Mouse (Mus musculus) layer of hippocampus, adult 9-11 months (tissue): ENCODE results near the gene Spred2.

ENCODE experiments used
- DNase-seq: peaks from one replicate; pipeline ENCODE4 v3.0.0; 2022

Spred2 gene

GRCm38 (mm10) chr11:19986871-19987755, 62.9 kb downstream of the Spred2 start:
- DNase-seq = no peak

DNA sequence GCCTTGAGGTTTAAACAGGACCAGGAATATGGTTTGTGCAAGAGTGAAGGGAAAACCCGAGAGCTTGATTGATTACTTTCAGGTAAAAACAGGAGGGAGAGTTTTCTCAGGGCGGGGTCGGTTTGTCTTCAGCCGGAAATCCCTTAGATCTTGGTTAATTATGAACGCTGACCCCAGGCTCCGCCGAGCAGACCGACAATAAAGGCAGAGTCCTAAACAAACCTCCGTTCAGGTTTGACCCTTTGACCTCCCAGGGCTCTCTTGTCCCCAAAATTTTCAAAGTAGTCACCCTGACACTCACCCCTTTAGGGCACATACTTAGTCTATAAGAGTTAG, 63.5 kb downstream of the Spred2 start:
- no peak for DNase-seq

DNA sequence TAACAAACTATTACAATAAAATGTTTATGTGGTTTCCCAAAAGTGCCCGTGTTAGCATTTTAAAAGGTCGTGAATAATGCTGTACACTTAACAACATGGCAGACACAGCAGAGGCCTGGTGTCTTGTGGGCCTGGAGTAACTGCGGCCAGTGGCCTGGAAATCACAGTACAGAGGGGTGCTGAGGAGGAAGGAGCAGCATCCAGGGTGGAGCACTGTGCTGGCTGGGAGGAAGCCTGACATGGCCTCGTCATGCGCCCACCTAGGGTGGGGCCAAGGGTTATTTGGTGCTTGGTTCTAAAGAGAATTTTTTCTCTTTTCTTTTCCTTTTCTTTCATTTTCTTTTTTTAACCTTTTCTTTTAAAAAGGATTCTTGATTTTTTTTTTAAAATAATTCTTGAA, 64.0 kb downstream of the Spred2 start:
- DNase-seq = no peak

DNA sequence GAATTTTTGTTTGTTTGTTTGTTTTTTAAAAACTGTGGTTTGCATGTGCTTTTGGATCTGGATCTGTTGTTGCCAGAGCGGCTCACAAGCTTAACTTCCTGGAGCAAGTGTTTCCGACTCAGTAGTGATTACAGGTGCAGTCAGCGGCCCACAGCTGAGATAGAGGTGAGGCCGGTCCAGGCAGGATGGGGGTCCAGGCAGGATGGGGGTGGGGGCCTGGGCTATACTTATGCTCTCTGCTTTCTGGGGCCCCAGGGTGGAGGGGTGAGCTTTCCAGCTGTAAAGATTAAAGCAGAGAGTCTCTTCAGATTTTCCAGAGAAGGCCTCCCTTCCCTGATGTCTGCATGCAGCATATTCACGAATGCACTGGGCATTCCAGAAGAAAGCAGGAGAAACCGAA, 64.5 kb downstream of the Spred2 start:
- DNase-seq = no peak

DNA sequence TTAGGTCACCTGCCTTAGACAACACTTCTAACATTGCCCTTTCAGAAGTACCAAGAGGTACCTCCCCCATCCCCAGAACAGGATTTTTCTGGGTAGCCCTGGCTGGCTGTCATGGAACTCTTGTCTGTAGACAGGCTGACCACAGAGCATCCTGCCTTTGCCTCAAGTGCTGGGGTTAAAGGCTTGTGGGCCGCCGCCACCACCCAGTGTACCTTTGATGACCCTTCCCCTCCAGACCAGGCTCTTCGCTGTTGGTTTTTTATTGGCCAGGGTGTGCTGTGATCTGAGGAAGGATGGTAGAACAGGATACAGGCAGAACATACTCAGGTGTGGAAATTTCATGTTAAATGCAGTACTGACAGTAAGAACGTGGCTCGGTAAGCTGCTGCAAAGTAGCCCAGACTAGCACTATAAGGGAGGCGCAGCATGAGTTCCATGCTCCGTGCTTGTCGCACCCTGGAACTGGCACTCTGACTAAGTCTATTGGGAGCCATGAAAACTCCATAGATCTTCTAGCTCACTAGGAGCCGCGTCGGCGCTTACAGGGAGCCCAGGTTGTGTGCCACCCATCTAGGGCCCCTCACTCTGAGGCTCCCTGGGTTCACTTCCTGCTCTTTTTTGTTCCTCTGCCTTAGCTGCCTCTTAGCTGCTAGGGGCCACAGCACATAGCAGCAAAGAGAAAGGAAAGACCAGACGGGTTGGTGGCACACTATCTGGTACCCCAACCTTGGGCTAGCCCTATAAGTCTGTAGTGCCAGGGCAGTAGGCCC, 65.2 kb downstream of the Spred2 start:
- no peak for DNase-seq

- no peak for DNase-seq
These were observed 66.6 kb downstream of the Spred2 start for GRCm38 (mm10) chr11:19990731-19991130.

- no peak for DNase-seq
These were observed 67.3 kb downstream of the Spred2 start for GRCm38 (mm10) chr11:19991303-19991976.

DNA sequence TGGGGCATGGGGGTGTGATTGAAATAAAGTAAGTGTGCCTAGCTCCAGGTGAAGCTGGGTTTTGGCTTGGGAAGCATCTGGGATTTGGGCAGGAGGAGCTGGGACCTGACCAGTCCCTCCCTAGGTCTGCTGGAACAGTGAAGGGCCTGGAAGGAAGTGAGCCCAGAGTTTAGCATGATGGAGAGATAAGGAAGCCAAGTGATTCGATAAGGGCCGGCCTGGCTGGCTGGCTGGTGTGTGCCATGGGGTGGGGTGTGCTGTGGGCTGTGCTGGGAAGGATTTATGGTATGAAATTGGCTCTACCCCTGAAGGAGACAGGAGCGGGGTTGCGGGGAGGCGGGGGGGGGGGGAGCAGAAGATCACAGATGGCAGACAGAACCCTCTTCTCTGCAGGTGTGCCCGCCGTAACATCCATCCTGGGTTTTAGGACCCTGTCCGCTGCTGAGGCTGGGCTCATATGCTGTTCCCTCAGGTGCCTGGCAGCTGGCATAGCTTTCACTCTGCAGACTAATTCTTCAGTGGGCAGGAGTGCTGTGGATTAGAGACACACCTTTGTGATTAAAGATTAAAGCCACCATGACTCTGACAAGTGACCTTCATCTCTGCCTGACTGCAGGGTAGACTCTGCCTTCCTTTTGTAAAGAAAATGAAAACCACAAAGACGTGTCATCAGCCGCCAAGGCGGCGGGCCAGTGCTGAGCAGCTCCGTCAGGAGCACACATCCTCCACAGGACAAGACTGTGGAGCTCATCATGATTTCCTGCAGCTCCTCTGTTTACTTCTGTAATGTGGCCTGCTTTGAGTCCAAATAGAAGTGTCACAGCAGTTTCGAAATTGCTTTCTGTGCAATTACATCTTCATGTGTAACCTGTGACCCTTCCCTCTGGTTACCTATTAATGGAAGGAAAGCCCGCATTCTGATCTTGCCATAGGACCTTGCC, 68.4 kb downstream of the Spred2 start:
- peak; percentile 52 for DNase-seq

DNA sequence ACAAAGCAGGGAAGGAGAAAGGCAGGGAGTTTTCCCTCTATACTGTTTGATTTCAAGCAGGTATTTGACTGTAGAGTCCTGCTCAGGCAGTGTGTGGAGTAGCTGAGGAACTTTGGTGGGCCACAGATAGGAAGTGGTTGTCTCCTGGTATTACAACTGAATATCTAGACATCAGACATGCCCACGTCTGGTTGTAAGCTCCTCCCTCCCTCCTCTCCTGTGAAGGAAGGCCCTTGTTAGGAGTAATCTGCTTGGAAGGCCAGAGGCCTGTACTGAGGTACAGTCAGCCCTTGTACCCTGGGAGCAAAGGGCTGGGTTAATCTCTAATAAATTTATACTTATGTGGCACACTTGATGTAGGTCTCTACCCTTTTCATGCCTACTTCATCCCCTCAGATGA, 69.6 kb downstream of the Spred2 start:
- peak; percentile 33 for DNase-seq

DNA sequence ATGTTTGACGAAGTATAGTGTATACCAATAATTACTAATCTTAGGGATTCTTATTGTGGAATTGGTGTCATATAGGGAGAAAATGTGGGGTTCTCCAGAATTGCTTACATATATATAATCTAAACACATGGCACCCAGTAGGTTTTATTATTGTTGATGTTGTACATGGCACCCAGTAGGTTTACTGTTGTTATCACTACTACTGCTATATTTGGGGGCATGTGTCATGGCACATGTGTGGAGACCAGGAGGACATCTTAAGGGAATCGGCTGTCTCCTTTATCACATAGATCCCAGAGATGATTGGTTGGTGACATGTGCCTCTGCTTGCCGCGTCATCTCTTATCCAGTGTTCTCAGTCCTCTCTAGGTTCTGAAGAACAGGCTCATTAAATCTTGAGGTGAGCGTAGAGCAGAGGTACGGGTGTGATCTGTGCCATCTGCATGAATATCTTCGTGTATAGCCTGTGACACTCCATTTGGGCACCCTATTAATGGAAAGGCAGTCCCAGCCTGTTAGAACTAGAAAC, 70.2 kb downstream of the Spred2 start:
- DNase-seq = no peak

GRCm38 (mm10) chr11:19997940-19998339, 73.8 kb downstream of the Spred2 start:
- DNase-seq = no peak

DNA sequence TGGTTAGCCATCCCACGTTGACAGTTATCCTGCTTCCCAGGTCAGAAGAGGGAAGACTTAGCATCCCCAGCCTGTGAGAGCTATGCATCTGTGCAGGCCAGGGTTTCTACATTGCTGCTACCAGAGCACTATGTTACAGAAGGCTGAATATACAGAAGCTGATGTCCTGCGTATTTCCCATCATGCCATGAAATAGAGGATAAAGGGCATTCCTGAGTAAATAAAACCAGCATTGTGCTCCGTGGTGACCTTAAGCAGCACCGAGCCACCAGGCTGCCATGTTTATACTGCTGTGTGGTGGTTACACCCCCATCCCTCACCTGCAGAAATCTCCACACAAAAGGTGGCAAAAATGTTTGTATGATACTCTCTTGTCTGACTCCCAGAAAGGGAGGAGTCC, 78.7 kb downstream of the Spred2 start:
- no peak for DNase-seq

DNA sequence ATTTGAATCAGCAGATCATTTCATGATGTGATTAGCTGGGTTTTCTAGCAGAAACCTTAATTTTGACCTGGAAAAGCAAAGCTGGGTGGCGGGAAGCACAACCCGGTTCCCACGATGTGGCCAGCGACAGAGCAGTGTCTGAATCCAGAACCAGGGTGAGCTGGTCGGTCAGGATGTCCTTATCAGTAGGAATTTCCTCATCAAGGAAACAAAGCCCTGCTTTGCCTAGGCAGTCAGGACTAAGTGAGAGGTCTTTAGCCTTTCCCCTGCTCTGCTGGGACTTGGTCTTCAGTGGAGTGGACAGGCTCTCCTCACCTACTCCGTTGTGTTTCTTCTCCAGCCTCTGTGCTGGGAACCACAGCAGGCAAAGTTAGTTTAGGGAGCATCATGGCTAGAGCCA, 83.5 kb downstream of the Spred2 start:
- no peak for DNase-seq

DNA sequence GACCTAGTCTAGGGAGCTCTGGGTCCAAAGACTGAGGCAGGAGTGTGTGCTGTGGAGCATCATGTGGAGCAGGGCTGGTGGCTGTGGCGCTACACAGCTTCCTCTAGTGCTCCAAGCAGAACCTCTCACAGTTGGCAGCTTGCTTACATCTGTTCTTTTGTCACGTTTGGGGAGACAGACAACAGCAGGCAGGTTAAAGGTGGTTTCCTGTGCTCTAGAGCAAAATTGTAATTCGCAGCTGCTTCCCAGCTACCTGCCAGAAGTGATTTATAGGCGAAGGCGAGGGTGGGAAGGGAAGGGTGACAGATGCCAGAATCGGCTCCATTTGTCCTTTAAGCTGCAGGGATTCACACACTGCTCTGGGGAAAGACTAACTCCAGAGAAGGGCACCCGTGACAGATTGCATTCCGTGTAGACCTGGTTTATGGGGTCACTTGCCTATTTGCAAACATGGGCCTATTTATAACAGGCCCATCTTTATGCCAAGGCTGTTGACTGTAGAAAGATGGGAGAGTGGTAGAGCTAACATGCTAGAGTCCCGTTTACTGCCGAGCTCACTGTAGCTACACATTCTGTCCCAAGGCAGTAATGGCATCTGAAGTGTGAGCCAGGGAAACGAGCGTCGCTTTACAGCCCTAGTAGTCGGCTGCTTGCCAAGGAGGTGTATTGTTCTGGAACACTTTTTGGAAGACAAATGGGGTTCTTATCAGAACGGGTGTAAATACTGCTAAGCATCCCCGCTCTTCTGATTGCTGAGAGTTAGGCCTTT, 87.2 kb downstream of the Spred2 start:
- no peak for DNase-seq

GRCm38 (mm10) chr11:20013366-20013765, 89.2 kb downstream of the Spred2 start:
- no peak for DNase-seq

- no peak for DNase-seq
These were observed 93.8 kb downstream of the Spred2 start for GRCm38 (mm10) chr11:20017937-20018336.

- no peak for DNase-seq
These were observed 94.7 kb downstream of the Spred2 start for GRCm38 (mm10) chr11:20018905-20019304.

- DNase-seq = no peak
These were observed 96.5 kb downstream of the Spred2 start for GRCm38 (mm10) chr11:20020720-20021119.

GRCm38 (mm10) chr11:20022462-20022861, 98.3 kb downstream of the Spred2 start:
- no peak for DNase-seq

DNA sequence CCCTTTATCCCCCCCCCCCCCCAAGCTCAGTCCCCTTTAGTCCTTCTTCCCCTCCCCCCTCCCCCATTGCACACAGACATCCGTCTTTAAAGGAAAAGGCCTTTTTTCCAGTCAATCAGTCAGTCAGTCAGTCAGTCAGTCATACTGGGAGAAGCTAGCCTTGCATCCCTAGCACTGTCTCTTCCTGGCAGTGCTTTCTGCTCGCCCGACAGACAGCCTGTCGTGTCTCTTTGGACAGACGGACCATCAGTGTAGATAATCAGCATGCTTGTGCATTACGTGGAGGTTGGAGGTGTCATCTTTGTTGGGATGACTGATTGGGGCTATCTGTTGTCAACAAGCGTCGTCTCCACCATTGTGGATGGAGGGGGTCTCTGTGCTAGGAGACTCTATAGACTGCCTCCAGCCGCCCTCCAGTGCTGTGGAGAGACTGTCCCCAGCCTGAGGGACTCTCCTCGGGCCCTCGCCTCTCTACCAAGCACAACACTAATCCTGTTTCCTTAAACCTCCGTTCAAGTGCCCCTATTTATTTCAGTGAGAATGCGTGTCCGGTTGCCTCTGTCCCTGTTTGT, 98.8 kb downstream of the Spred2 start:
- DNase-seq = no peak

DNA sequence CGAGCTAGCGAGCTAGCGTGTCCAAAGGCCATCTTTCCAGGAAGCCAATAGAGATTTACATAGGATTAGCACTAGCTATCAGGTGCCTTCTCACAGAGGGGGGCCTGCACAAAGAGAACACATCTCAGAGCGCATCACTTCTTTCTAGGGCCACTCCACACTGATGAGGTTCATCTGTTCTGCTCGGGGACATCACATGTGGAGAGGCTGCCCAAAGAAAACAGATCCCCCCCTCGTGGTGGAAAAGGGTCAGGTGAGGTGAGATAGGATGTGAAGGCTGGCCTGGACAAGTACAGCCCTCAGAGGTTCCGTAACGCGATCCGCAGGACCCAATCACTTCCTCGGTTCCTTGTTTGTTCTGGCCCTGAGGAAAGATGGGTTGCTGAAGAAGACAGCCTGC, 101.7 kb downstream of the Spred2 start:
- DNase-seq = no peak
